Mouse (Mus musculus): ENCODE results near the gene Maff.

- no peak for TF ChIP-seq FLI1 (IDR thresholded peaks at IDR 0.05; ENCODE audit: low read length)
- TF ChIP-seq GATA1 (IDR thresholded peaks at IDR 0.05; ENCODE audit: borderline replicate concordance, low read length) = no peak
Observed at GRCm38 (mm10) chr15:79347845-79348506, 1.6 kb downstream of the Maff start.

Data from megakaryocyte, embryonic 14.5 days (primary cell).